Mouse (Mus musculus): ENCODE results near the gene Jam2.

The Jam2 gene

GRCm38 (mm10) chr16:84774003-84774703 is at the start of gene Jam2:
Jam2 (plus strand) TSS chr16:84774123.
- peak; percentile 45 for DNase-seq (ENCODE audit: low spot score)

- no peak for DNase-seq (ENCODE audit: low spot score)
Measured at GRCm38 (mm10) chr16:84734806-84735165, 39.1 kb upstream of the Jam2 start.

GRCm38 (mm10) chr16:84735166-84736105 is 38.5 kb upstream of the Jam2 start, which contains the start of gene Mrpl39:
Mrpl39 (minus strand) TSS chr16:84735742.
- peak; percentile 95 for DNase-seq (ENCODE audit: low spot score)

DNA sequence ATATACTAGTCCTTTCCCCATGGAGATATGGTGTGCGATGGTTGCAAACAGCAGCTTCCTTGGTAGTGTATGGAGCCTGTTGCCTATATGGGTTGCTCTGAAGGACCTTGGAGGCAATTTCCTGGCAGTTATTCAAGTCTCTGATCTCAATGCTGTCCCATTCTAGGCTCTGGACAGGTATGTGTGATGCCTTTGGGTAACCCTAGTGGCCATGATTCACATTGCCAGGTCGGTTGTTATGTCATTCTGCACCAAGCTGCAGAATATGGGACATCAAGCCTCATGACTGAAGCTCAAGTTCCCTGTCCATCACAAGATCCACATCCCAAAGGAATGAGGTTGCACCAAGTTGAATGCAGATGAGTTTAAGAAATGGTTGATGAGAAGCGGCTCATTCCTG is 36.6 kb upstream of the Jam2 start:
- DNase-seq (ENCODE audit: low spot score), result no peak

- DNase-seq (ENCODE audit: low spot score), result no peak
Measured at GRCm38 (mm10) chr16:84744703-84745490, 29.0 kb upstream of the Jam2 start.

GRCm38 (mm10) chr16:84745721-84746306 is 28.1 kb upstream of the Jam2 start:
- DNase-seq (ENCODE audit: low spot score), result no peak

DNA sequence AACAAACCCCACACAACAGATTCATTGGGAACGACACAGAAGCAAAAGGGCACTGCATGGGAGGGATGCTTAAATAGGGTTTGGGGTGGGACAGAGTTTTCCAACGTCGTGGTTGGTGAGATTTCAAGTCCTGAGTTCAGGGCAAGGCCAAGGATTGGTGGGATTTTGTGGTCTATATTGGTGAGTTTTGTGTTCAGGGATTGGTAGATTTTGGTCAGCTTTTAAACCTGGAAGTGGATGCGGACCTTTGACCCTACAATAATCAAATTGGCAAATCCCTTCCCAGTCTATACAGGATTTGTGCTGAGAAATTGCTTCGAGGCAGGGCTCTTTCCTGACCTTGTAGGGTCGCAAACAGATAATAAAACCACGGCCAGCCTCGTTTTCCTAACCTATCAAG is 6.0 kb upstream of the Jam2 start:
- no peak for DNase-seq (ENCODE audit: low spot score)

- no peak for DNase-seq (ENCODE audit: low spot score)
Measured at GRCm38 (mm10) chr16:84769182-84769581, 4.7 kb upstream of the Jam2 start.

- no peak for DNase-seq (ENCODE audit: low spot score)
Measured at GRCm38 (mm10) chr16:84769619-84770464, 4.1 kb upstream of the Jam2 start.

DNA sequence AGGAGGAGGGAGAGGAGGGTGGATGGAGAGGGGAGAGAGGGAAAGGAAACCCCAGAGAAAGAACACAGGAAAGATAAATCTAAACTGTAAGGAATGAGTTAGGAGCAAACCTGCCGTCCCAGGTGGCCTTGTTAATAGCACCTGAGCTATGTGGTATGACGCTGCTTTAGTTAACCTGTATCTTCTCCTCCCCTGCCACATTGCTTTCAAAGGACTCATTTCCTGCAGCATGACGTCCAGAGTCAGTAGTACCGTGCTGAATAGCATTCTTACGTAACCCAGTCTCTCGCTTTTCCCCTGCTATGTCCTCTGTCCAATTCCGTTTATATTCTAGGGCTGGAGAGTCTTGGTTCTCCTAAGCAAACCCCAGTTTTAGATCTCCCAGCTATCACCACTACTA is 3.0 kb upstream of the Jam2 start:
- no peak for DNase-seq (ENCODE audit: low spot score)

DNA sequence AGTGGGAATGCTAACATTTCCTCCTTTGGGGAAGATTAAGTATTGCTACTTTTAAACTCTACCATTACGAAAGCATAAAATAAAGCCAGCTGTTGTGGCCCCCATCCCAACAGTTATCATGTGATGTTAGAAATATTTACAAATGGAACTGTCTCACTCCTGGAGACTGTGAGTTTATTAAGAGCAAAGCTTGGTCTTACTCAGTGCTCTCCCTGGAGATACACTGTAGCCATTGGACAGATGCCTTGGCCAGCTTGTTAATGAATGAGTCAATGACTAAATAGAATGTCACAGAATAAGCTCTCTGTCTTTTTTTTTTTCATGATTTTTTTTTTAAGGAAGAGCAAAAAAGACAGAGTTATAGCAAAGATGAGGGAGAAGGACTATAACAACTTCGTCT is 2.5 kb upstream of the Jam2 start:
- DNase-seq (ENCODE audit: low spot score), result no peak

GRCm38 (mm10) chr16:84772496-84773267 is 1.2 kb upstream of the Jam2 start:
- no peak for DNase-seq (ENCODE audit: low spot score)

DNA sequence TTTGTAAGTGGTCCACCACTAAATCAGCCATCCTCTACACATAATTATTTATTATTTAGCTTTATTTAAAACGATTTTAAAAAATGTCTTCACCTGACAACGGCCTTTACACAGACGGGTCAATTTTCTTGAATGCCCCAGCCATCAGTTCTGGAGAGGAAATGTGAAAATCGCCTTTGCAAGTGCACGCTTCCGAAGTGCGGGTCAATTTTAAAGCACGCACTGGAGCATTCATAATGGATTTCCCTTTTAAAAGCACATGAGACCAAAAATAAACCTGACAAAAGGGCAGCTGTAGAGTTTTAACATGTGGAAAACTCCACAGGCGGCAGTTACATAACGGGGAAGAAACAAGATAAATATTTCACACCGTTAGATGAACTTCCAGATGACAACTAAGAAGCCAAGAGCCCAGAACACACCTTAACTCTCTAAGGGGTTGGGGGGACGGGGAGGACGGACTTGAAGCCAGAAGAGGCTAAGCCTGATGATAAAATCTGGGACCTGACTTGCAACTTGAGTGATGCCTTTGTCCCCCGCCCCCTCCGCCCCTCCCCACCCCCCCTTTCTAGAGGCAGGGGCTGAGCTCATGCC is 558 bp upstream of the Jam2 start:
- DNase-seq (ENCODE audit: low spot score), result no peak

DNA sequence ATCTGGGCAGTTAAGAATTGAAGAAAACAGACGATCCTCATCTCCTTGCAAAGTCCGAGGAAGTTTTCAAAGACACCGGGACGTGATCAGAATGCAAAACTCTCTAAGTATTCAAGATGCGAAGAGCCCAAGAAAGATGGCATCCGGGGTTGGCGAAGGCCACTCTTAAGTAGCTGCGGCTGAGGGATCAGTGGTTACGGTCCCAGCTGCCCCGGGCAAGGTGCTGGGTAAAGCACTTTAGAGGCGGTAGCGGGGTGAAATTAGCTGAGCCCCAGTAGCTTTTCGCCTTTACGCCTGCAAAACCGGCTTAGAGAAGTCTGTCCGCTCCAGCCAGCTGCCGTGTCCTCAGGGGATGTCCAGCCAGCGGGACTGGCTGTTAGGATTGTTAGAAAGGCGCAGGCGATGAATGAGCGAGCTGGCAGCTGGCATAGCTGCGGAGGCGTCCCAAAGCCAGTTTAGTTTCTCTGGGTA is 873 bp downstream of the Jam2 start:
- DNase-seq (ENCODE audit: low spot score), result peak; percentile 2

DNA sequence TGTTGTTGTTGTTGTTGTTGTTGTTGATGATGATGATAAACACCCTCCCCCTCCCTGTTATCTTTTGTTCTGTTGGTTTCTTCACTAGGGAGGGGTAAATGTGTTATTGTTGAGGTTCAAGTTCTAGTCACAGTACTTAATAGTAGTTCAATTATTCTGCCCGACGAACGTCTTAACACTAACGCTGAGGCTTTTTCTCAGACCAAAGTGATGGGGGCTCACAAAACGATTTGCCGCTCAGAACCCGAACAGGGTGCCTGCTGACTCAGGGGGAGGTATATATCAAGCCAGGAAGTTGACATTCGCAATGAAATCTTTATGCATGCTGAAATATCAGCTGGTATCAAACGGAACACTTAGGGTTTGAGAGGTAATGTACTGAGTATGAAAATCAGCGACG is 1.4 kb downstream of the Jam2 start:
- no peak for DNase-seq (ENCODE audit: low spot score)

DNA sequence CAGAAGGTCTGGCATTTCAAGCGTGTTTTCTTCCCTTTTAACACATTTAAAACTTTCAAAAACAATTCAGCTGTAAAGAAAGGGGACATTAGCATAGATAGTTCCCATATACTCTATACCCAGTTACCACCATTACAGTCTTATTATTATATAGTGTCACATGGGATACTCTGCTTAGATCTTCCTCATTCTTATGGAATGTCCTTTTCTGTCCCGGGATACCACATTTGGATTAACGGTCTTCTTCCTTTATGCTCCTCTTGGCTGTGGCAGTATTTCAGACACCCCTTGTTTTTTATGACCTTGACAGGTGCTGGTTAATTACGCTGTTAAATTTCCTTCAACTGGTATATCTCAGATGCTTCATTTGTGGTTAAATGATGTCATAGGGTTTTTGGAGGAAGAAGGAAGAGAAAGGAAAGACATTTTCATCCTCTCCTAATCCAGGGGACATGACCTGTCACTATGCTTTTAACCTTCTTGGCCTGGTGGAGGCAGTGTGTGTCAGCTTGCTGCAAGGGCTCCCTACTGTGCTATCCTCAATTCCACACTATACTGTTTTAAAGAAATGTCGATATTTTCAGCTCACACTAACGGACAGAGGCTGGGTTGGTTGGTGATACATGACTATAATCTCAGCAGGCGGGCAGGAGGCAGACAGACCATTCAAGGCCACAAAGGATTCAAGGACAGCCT is 2.3 kb downstream of the Jam2 start:
- DNase-seq (ENCODE audit: low spot score), result no peak

GRCm38 (mm10) chr16:84778431-84778830 is 4.5 kb downstream of the Jam2 start:
- DNase-seq (ENCODE audit: low spot score), result no peak

DNA sequence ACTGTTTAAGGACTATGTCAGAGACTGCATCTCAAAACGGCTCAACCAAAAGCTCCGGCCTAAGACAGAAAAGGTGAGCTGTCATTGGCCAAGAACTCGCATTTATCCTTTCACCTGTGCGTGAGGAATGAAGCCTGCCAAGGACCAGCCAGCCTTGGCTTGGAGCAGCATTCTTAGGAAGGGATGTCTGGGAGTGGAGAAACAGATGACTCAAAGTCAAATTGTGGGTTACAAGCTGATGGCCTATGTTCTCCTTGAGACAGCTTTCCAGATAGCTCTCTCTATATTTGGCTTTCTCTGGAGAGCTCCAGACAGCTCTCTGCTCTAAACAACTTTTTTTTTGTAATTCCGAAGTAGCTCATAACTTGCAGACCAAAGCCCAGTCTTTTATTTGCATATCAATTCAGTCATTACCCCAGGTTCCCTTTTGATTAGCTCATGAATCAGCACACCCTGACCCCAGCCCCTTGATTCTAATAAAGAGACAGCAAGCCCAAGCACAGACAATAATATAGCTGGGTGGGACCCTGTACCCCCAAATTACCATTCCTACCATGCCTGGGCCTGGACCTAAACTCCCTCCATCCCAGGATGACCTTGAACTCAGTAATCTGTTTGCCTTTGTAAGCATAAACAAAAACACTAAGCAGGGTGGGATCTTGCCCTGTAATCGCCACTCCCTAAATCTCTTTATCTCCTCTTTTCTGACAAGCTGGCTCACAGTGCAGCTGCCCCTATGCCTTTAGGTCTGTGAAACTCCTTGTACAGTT is 5.1 kb downstream of the Jam2 start:
- DNase-seq (ENCODE audit: low spot score), result no peak
